Mouse (Mus musculus) urinary bladder, adult 2 months (tissue): ENCODE measurements around the gene Wasl. TPM values are rescaled to one million over a fixed set of nuclear protein-coding genes. Genes with fewer than 3 reads are reported as not detected.
A peak's percentile ranks its signal among the peaks of the same experiment; 100 is the strongest.

Experiments used
- DNase-seq: peaks from one replicate; pipeline ENCODE4 v3.0.0; 2022; ENCODE audit warnings: low spot score
- polyA plus RNA-seq: library from polyadenylated mRNA; depleted of rRNA; stranded (reverse); fragments of >200 nt; gene quantifications from 2 replicates; pipeline ENCODE4 v1.2.3, GENCODE M21; 2012; rRNA removed

Gene Wasl
- 47.4 and 53.8 TPM in 2 replicates for polyA plus RNA-seq

DNA sequence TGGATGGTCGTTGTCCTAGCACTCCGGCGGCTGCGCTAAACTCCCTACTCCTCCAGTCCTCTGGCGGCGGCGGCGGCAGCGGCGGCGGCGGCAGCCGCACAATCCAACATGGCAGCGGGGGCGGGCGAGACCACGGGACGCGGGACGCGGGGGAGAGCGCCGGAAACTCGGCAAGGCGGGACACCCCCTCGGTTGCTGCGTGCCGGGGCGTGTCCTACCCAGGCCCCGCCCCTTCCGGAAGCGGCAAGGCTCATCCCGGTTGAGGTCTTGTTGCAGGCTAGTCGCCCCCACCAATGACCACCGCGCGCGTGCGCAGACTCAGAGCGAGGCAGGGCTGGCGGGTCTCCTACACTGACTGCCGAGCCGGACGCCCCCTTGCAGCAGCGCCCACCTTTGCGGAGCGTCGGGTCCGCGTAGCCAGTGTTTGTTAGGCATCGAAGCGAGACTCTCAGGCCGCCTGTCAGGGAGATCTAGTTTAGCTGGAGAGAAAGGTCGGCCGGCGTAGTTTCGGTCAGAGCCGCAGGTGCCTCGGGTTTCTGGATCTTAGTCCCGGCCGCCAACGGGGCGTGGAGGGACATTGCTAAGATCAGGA is at the start of gene Wasl:
TSS of gene Wasl (minus strand) at position 143 of the 592 bp plus-strand sequence.
- DNase-seq = peak; percentile 97

DNA sequence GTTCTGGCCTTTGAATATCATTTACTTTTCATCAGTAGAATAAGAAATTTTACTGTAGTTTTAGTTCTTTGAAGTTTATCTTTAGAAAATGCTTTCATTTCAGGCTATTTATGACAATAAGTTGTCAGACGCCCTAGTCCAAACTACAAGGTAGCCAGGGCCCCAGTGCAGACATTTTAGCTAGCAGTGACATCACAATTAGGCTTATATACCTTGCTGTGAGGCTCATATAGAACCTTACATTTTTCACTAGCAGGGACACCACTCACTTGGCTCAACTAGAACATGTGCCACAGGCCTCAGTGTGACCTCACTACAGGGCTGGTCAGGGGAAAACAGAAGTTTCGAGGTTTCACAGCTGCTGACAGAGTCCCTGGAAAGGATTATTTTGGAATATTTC is 42.7 kb upstream of the Wasl start:
- DNase-seq = no peak

DNA sequence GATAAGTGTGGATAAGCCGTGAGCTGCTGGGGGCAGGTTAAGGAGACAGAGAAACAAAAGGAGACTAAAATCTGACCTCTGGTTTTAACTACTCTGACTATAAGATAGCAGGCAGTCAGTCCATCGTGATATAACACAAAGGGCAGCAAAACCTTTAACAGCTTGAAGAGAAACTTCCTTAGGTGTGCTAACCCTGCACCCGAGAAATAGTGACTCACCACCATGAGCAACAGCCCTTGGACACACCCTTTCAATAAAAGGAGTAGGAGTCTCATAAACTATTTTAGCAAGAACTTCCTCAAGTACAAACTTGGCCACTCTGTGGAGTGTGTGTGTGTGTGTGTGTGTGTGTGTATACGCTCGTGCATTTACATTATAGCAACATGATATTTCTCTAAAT is 42.3 kb upstream of the Wasl start:
- no peak for DNase-seq

DNA sequence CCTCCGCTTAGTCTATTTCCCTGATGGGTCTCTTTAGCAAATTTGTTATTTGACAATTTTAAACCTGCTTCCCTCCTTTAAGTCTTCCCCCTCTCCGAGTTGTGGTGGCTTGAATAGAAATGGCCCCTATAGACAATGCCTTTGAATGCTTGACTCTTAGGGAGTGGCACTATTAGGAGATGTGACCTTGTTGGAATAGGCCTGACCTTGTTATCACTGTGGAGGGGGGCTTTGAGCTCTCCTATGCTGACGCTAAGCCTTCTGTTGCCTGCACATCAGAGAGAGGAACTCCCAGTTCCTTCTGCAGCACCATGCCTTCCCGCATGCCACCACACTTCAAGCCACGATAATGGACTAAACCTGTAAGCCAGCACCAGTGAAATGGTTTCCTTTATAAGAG is 32.4 kb upstream of the Wasl start:
- DNase-seq = no peak

DNA sequence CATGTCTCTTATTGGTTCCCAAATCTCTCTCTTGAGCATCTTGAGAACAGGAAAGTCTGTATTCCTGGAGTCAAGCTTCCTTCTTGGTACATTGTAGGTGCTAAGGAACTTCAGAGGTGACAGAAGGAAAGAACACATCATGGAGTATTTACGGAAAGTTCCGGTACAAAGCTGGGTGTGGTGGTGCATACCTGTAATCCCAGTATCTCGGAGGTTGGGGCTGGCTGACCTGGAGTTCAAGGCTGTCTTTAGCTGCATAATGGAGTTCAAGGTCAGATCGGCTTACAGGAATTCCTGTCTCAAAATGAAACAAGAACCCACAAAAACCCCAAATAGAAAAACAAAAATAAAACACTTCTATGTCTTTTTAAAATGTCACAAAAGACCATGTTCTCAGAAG is 31.3 kb upstream of the Wasl start:
- no peak for DNase-seq

DNA sequence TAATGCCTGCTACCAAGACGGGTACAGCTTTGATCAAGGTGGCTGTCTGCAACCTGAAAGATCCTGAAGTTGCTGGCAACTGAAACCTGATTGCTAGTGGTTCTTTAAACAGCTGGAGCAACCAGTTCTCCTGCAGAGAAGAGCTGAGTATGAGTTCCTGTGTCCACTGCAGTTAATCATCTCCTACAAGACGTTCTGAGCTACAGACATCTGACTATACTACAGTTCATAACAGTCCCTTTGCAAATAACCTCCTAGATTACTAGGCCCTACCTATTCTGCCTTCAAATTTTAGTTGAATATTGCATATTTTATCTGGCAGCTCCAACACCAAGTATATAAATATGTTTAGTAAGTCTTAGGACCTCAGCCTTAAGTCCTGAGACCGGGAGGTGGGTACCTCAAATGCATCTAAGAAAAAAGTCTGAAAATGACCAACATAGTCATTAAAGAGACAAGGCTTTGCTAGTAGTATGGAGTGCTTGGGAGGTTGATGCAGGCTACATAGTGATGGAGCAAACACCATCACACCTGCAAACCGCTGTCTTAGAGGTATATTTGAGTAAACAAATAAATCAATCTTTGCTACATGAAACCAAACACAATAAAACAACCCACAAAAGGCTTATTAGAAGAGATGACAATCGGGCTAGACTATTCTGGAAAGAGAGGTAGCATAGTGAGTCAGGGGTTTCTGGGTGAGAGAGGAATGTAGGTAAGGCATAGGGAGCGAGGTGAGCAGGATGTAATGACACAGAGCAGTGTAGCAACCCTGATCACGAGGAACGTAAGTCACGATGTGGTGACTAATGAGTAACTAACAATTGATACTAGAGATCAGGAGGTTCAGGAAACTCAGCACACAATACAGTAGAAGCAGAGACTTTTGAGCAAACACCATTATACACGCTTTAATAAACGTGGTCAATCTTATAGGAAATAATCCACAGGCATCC is 29.9 kb upstream of the Wasl start:
- no peak for DNase-seq

DNA sequence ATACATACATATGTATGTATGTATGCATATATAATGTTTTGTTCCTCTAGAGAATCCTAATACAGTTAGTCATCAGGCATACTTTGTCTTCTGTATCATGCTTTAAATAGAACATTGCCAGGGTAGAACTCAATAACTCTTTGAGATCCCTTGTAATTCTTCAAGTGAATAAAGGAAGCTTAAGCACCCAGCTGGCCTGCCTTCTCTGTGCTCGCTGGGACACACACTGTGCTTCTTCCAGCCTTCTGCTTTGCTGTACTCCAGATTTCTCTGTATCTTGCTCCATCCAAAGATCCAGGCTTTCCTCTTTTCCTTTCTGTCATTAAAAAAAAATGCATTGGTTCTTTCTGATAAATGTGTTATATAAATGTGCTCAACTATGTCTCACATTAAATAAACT is 23.1 kb upstream of the Wasl start:
- DNase-seq = no peak

DNA sequence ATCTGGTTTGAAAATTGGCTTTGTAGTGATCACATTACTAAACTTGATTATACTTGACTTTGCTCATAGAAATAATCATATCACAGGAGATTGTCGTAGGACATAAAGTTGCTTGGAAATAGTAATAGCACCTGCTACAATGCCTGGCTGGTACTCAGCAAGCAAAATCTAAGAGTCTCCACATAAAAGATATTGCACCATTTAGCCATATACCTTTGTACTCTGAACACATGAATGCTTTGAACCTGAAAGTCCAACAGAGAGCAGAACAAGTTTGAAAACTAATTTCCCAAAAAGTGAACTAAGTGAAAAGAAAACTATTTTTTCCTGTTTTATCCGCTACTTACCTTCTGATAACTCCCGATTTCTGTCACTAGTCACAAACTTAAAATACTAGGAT is 18.3 kb upstream of the Wasl start:
- DNase-seq = no peak

DNA sequence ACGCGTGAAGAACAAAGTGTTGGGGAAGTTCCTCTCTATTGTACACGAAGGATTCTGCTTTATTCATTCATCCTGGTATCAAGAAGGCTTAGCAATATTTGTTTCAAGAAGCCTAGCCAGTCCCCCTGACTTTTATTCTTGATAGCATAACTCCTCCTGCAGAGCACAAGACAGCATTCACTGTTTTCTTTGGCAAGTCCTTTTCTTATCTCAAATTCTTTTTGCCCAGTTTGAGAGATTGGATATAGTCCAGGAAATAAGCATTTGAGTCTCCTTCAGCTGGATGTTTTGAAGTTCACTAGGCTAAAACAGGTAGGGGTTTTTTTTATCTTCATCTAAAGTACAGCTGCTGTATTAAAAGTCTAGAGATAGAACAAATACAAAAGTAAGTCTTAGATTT is 3.0 kb upstream of the Wasl start:
- DNase-seq = no peak

DNA sequence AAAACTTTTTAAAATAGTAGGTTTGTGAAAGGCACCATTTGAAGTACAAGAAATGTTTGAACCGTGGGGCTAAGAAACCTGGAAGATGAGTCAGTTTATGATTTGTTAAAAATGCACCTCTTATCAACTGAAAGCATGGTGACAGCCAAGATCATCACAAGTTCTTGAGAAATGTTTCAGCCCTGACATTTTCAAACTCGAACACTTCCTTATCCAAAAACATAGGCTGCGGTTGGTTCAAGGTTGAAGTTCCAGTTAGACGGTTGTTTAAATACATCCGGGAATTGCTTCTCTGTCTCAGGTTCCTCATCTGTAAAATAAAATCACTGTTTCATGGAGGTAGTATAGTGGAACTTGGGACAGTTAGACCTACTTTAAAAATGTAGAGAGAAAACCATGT is 1.4 kb upstream of the Wasl start:
- no peak for DNase-seq

DNA sequence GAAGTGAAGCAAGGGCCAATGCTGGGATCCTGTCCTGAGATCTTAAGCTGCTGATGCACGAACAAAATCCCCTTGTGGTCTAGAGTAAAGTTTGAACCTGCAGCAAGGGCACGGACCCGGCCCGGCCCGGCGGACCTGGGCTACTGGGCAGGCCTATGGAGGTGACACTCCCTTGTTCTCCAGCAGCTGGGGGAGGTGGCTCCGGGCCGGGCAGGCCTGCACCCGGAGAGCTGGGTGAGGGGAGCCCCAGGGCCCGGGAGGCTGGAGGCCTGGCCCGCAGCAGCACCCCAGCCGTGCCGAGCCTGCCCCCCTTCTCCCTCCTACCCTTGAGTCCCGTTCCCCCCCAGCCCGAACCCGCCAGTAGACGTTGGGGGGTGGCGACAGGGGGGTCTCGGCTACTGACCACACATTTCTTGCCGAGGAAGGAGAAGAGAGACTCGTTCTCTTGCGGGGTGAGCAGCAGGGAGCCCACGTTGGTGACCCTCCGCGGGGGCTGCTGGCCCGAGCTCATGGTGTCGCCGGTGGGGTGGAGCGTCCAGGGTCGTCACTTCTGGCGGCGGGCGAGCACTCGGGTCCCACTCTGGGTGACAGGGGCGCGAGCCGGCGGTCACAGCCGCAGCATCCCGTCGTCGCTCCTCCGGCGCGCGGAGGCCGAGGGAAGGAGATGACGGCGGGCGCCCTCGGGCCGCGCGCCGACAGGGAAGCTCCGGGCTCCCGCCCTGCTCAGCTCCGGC is 509 bp downstream of the Wasl start:
- DNase-seq = peak; percentile 54

DNA sequence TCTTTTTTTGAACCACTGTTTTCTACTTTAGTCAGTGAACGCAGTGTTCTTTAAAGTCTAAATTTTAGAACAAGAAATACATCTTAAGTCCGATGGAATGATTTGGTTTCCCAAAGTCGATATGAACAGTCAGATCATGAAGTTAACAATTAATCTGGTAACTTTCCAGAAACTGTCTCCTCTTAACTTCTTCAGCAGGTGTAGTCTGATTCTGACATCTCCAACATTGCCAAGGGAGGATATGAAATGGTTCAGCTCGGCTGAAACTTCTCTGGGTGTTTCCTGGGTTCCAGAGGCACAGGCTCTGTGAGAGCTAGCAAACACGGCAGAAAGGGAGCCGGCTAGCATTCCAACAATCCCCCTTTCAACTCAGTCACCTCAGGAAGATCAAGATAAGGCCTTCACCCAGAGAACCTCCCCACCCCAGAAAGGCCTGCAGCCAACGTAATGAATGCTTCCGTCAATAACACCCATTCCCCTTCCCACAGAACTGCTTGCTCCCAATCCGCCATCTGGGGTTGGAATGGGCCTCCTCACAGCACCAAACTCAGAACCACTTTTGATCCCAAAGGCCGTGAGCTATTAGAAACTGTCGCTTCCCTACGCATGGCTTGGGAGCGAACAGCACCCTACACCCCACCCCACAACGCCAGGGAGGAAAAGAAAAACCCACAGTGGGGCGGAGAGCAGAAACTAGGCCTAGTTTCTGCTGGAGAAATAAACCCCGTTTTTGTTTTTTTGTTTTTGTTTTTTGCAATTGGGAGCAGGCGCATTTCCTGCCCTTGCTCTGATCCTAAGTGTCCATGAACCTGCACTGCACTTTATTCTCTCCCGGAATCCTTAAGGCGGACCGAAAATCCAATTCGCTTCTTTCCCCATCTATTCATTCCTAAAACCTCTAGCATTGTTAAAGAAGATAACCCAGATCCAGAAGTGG is 1.3 kb downstream of the Wasl start:
- peak; percentile 23 for DNase-seq

DNA sequence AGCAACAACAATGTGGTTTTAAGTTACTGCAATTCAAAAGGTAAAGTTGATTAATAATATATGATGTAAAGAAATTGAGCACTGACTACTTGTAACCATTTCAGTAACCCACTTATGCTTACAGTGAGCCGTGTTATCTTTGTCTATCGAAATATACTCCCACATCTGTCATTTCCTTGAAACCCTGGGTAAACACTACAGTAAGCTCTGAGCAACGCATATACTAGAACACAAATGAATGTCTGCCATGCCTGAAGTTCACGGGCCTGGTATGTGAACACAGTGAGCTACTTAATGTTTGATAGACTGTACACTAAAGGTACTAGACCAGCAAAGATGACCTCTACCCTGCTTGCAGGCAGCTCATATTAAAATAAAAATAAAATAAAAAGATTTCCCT is 2.3 kb downstream of the Wasl start:
- no peak for DNase-seq

DNA sequence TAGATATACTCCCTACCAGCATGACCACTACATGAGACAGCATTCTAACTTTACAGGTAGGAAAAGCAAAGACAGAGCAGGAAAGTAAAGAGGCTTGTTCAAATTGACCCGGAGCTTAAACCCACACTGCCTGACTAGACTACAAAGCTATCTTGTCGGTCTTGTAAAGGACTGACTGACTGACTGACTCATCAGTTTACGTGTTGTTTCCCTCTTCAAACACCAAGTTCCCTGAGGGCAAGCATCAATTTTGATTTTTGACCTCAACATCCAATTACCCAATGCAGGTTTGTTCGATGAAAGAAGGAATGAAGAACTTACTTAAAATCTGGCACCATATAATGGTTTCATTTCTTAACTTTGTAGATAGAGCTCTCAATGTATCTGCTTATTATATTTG is 2.9 kb downstream of the Wasl start:
- DNase-seq = no peak

DNA sequence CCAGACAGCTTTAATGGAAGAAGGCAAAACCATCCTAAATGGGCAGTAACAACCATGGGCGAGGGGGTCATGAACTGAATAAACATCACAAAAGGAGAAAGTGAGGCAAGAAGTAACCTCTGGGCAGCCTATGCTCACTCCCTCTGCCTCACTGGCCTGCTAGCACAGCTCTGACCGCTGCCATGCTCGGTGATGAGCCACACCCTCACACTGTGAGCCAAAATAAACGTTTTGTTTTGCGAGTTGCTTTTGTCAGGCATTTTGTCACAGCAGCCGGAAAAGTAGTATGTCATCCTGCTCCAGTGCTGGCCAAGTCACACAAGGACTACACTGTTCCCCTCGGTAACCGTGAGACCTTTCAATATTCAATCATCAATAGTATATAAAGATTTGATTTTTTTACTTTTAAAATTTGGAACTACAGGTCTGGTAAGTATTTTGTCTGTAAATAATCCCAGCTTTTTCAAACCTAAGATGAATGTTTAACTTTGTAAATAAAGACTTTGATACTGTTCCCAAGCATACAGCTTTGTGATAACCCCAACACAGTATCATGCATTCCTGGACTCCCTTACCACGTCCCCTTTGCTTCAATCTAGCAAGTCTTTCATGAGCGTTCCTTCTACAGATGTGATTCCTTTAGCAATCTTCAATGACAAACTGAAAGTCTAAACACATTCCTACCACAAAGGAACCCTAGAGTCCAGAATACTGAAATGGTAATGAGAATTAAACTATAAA is 7.0 kb downstream of the Wasl start:
- DNase-seq = no peak

DNA sequence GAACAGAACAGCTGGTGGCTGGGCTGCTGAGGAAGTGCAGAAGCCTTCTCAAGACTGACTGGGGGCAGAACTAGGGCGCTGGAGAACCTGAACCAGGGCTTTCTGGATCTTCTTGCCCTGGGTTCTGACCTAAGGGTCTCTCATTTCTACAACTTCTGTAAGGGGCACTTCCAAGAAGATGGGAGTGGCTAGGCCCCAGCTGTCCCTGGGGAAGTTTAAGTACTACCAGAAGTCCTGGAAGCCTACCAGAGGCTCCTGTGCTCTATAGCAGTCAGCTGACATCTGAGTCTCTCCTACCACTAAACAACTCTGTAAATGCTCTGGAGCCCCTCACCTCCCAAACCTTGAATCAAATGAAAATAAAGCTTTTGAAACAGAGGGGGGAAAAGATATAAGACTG is 8.7 kb downstream of the Wasl start:
- DNase-seq = no peak

DNA sequence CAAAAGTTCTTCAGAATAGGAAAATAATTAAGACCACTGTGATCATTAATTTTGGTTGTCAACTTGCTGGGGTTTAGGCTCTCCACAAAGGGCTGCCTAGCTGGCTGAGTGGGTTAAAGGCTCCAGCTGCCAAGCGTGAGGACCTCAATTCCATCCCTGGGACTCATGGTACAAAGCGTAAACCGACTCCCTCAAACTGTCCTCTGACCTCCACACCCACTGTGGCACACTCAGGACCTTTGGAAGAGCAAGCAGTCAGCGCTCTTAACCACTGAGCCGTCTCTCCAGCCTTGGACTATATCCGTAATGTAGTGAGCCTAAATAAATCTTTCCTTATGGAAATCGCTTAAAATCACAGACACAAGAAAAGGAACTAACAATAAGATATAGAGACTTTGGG is 13.3 kb downstream of the Wasl start:
- no peak for DNase-seq

DNA sequence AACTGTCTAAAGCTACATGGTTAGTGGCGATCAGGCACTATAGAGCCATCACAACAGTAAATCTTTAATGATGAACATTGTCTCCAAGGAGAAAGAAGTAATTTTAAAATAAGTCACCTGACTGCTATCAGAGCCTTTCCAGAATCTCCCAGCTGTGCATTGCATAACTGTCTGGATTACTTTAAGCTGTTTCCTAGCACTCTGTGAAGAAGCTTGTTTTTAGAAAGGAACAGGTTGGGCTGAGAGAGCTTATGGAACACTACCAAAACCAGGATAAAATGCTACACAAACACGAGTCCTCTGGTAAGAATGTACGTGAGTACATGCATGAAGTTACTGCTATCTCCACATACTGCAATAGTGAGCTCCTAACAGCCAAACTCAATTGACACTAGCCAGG is 14.1 kb downstream of the Wasl start:
- DNase-seq = no peak

DNA sequence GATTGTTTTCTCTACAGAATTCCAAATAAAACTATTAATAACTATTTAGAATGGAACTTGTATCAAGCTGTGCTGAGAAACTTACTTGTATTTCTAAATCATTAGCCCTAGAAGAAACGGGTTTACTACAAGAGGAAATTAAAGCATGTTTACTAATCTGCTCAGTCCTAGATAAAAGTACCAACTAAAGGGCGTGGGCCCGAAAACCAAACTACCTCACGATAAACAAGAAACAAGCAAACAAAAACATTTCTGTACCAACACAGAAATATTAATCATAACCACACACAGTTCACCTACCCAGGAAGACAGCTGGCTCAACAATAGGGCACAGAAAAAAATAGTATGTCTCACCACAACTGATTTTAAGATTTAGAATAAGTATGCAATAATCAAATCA is 16.4 kb downstream of the Wasl start:
- DNase-seq = no peak

DNA sequence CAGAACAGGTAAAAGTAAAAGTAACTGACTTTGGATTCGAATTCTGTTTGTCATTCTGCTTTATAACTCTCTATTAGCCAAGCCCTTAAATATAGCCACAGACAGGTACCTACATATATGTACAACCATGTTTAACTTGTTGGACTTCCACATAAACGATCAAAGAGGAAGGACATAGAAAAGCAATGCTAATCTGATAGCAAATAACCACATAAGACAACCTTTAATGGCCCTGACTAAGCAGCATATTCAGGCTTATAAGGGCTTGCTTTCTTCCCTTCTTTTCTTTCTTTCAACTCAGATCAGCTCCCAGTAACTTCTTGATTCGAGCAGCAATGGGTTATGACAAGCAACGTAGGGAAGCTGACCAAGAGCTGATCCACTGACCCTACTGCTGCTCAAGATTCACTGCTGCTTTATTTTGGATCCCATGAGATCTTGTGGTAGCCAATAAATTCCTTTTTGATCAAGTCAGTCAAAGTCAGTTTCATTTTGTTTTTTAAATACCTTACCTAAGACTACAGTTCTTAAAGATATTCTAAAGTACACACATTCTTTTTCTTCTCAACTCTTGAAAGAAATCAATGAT is 17.6 kb downstream of the Wasl start:
- no peak for DNase-seq
